Mouse (Mus musculus) heart, embryonic 16.5 days (tissue): ENCODE results near the gene Hist1h1c. TPM values are rescaled to one million over a fixed set of nuclear protein-coding genes. Genes with fewer than 3 reads are reported as not detected.
"Not testable (repeated sequence)": the region's sequence is repeated elsewhere in the genome, so short reads cannot be mapped to it uniquely, and the experiment has no call there.

Experiments used
- ATAC-seq: fragments of 200-750 bp; cut with Nextera tagmentation; replicated peaks from 2 replicates; pipeline ENCODE4 v1.8.0; 2017; ENCODE audit warnings: moderate number of reproducible peaks; ENCODE audit not compliant: insufficient read depth, low FRiP score; ENCODE audit errors: extremely low read depth
- H3K27ac ChIP-seq: fragments of 300-500 bp; sonication (generic); 2 replicates; pipeline ENCODE4 v1.5.1; 2014; ENCODE audit warnings: mild to moderate bottlenecking, low read length, control low read depth, moderate library complexity
- H3K27me3 ChIP-seq: fragments of 300-500 bp; sonication (generic); 2 replicates; pipeline ENCODE4 v1.6.1; 2014; ENCODE audit warnings: low read length, mixed read lengths; ENCODE audit not compliant: control insufficient read depth, insufficient read depth
- H3K36me3 ChIP-seq: fragments of 300-500 bp; sonication (generic); 2 replicates; pipeline ENCODE4 v1.6.1; 2014; ENCODE audit not compliant: control insufficient read depth, insufficient read depth
- H3K4me1 ChIP-seq: fragments of 300-500 bp; sonication (generic); 2 replicates; pipeline ENCODE4 v1.6.1; 2014; ENCODE audit warnings: low read length, mixed read lengths; ENCODE audit not compliant: control insufficient read depth, insufficient read depth
- H3K4me2 ChIP-seq: fragments of 300-500 bp; sonication (generic); 2 replicates; pipeline ENCODE4 v1.6.1; 2014; ENCODE audit warnings: low read depth, mild to moderate bottlenecking, control low read depth, low read length
- H3K4me3 ChIP-seq: fragments of 300-500 bp; sonication (generic); 2 replicates; pipeline ENCODE4 v1.5.1; 2014; ENCODE audit warnings: mild to moderate bottlenecking, control low read depth, low read length
- H3K9ac ChIP-seq: fragments of 300-500 bp; sonication (generic); 2 replicates; pipeline ENCODE4 v1.6.1; 2014; ENCODE audit warnings: low read length, control low read depth
- H3K9me3 ChIP-seq: fragments of 300-500 bp; sonication (generic); replicated peaks from 2 replicates; pipeline ENCODE4 v1.6.1; 2016; ENCODE audit warnings: low read length; ENCODE audit not compliant: control insufficient read depth
- WGBS: fragments of 180-500 bp; shearing (Covaris S2); extraction: QIAGEN DNeasy Blood & Tissue Kit; methylation state at CpG from one replicate; pipeline ENCODE4 v1.1.7; 2014; 5-methylcytosine and 5-hydroxymethylcytosine counted together
- polyA plus RNA-seq: library from polyadenylated mRNA; unstranded; fragments of >200 nt; fragmentation: Nextera tagmentation; extraction: Ambion mirVana; gene quantifications from 2 replicates; pipeline ENCODE4 v1.2.1, GENCODE M21; 2015

Hist1h1c gene
- polyA plus RNA-seq, 1 experiment from 2014 or later, result 38.0 TPM

- no peak overlapping the region for H3K4me3 ChIP-seq
- WGBS, result 16% methylated on average over 4 of the region's 4 CpGs
Observed at GRCm38 (mm10) chr13:23747892-23748288, 9.3 kb downstream of the Hist1h1c start.

GRCm38 (mm10) chr13:23749563-23750121 is 11.0 kb downstream of the Hist1h1c start:
- no peak overlapping the region for H3K27ac ChIP-seq
- H3K4me1 ChIP-seq, result peaks cover 14% of the 10 kb centered on the region
- H3K4me3 ChIP-seq, result no peak overlapping the region
- H3K36me3 ChIP-seq, result no peaks in the 10 kb centered on the region
- no peak overlapping the region for H3K4me2 ChIP-seq
- 81% methylated on average over 5 of the region's 5 CpGs for WGBS
- H3K9me3 ChIP-seq, result no peaks in the 10 kb centered on the region
- no peak overlapping the region for H3K9ac ChIP-seq
- no peaks in the 10 kb centered on the region for H3K27me3 ChIP-seq
- ATAC-seq, result no peak

More at GRCm38 (mm10) chr13:23747892-23748288, 9.3 kb downstream of the Hist1h1c start:
- Histone ChIP-seq H3K27me3 (no peaks in the 10 kb centered on the region), H3K9me3 (no peaks in the 10 kb centered on the region), H3K36me3 (no peaks in the 10 kb centered on the region), H3K4me1 (peaks cover 14% of the 10 kb centered on the region), H3K27ac (peak overlapping the region; percentile 99), H3K9ac (peak overlapping the region; percentile 71), H3K4me2 (peak overlapping the region; percentile 77)
- ATAC-seq, result no peak

- Histone ChIP-seq H3K4me3 (peak within 1 kb of the TSS; percentile 53), H3K4me1 (peaks cover 14% of the 10 kb centered on the region), H3K27ac (peak within 1 kb of the TSS; percentile 94), H3K4me2 (peak within 1 kb of the TSS; percentile 76), H3K9ac (peak within 1 kb of the TSS; percentile 75)
- not testable (repeated sequence) for H3K36me3 ChIP-seq, H3K27me3 ChIP-seq, H3K9me3 ChIP-seq
- WGBS, result 2% methylated on average over 29 of the region's 47 CpGs
- ATAC-seq, result 0 out of 2 replicates have a peak, but pooled peaks have one; percentile 21
Observed at GRCm38 (mm10) chr13:23750839-23751477, 12.3 kb downstream of the Hist1h1c start, which contains the start of gene Hist1h2ab. Gene Hist1h2ab (plus strand): TSS chr13:23751126.

- peak overlapping the region; percentile 94 for H3K27ac ChIP-seq
- no peaks in the 10 kb centered on the region for H3K36me3 ChIP-seq
- H3K9me3 ChIP-seq, result no peaks in the 10 kb centered on the region
- peaks cover 14% of the 10 kb centered on the region for H3K4me1 ChIP-seq
- peak overlapping the region; percentile 76 for H3K4me2 ChIP-seq
- peak overlapping the region; percentile 53 for H3K4me3 ChIP-seq
- 2% methylated on average over 11 of the region's 11 CpGs for WGBS
- ATAC-seq, result no peak
- H3K27me3 ChIP-seq, result no peaks in the 10 kb centered on the region
- H3K9ac ChIP-seq, result peak overlapping the region; percentile 75
Observed at GRCm38 (mm10) chr13:23751478-23751956, 12.9 kb downstream of the Hist1h1c start.

GRCm38 (mm10) chr13:23752067-23752741 is 13.6 kb downstream of the Hist1h1c start, which contains the start of gene Hist1h3b:
Gene Hist1h3b (plus strand): TSS chr13:23752267.
- H3K4me1 ChIP-seq, result peaks cover 12% of the 10 kb centered on the region
- WGBS, result 1% methylated on average over 17 of the region's 47 CpGs
- H3K9me3 ChIP-seq, H3K36me3 ChIP-seq, H3K27me3 ChIP-seq: not testable (repeated sequence)
- peak within 1 kb of the TSS; percentile 53 for H3K4me3 ChIP-seq
- H3K27ac ChIP-seq, result peak within 1 kb of the TSS; percentile 94
- ATAC-seq, result peak; percentile 82
- H3K4me2 ChIP-seq, result peak within 1 kb of the TSS; percentile 76
- peak within 1 kb of the TSS; percentile 75 for H3K9ac ChIP-seq

DNA sequence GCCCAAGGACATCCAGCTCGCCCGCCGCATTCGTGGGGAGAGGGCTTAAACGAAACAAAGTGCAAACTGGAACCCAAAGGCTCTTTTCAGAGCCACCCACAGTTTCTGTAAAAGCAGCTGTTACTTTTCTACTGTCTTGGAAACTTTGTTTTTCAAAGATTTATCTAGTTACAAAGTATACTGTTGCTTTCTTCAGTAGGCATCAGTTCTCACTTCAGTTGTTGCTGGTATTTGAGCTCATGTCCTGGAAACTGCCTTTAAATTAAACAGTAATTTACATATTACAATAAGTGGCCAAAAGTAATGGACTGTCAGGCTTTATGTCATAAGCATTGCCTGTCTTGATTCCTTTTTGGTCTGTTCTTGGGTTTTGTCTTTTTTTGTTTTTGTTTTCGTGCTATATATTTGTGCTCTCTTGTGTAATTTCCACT is 14.1 kb downstream of the Hist1h1c start:
- Histone ChIP-seq H3K27ac (peak overlapping the region; percentile 61), H3K9me3 (no peaks in the 10 kb centered on the region), H3K4me2 (peak overlapping the region; percentile 62), H3K36me3 (no peaks in the 10 kb centered on the region), H3K27me3 (no peaks in the 10 kb centered on the region), H3K9ac (peak overlapping the region; percentile 57), H3K4me1 (peaks cover 11% of the 10 kb centered on the region), H3K4me3 (peak overlapping the region; percentile 46)
- no peak for ATAC-seq
- 8% methylated on average over 6 of the region's 6 CpGs for WGBS

DNA sequence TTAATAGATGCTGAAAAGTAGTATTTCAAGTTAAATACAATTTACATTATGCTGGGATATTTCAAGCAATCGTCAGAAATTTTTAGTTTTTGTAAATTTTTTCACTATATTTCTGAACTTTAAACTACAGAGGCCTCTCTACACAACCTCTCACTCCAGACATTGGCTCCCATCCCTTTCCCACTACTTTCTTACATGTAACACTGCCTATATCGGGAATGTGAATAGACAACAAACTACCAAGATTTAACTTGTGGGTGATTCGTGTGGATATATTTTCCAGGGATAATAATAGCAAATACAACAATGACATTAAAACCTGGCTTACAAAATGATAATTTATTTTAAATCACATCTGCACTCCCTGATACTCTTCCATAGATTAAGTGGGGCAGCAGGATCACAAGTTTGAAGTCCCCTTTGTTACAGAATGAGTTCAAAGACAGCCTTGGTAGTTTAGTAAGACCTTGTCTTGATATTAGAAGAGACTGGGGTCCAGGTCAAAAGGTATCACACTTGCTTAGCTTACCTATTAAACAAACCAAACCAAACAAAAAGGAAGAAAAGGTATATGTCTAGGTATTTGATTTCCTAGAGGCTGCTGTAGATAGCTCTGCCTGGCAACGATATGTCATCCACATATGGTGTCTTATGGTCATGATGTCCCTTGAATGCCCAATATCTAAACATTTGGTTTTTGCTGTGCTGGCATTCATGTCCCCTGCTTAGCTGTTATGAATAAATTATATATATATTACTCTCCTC is 14.9 kb downstream of the Hist1h1c start:
- 53% methylated on average over 4 of the region's 4 CpGs for WGBS
- no peak overlapping the region for H3K27ac ChIP-seq
- H3K4me1 ChIP-seq, result 0 out of 2 replicates have a peak, but pooled peaks cover 7% of the 10 kb centered on the region
- no peak overlapping the region for H3K9ac ChIP-seq
- H3K36me3 ChIP-seq, result no peaks in the 10 kb centered on the region
- H3K9me3 ChIP-seq, result no peaks in the 10 kb centered on the region
- H3K4me3 ChIP-seq, result no peak overlapping the region
- no peak overlapping the region; the same call in 1 of the 2 replicates for H3K4me2 ChIP-seq
- no peaks in the 10 kb centered on the region for H3K27me3 ChIP-seq
- no peak for ATAC-seq

DNA sequence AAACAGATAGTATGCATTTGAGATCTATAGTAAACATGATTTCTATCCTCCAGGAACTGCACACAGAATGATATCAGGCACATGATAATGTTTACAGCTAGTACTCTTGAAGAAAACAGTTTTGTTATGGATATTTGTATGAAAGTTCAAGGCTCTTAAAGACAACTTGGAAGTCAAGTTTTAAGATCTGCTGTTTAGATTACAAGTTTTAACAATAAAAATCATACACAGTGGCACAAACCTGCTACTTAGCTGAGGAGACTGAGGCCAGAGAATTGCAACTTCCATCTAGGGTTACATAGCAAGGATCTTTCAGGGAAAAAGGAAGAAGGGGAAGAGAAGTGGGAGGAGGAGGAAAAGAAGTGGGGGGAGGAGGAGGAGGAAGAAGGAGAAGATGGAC is 16.4 kb downstream of the Hist1h1c start:
- Histone ChIP-seq H3K36me3 (no peaks in the 10 kb centered on the region), H3K9ac (no peak overlapping the region), H3K9me3 (no peaks in the 10 kb centered on the region), H3K4me2 (no peak overlapping the region), H3K27ac (no peak overlapping the region), H3K4me3 (no peak overlapping the region), H3K27me3 (no peaks in the 10 kb centered on the region), H3K4me1 (peaks cover 8% of the 10 kb centered on the region; the same call in 1 of the 2 replicates)
- ATAC-seq, result no peak
